Mouse (Mus musculus) liver, embryonic 16.5 days (tissue): ENCODE results near the gene Mrps27. TPM values are rescaled to one million over a fixed set of nuclear protein-coding genes. Genes with fewer than 3 reads are reported as not detected.

Experiments used
- ATAC-seq: fragments of 200-750 bp; cut with Nextera tagmentation; 2 replicates; pipeline ENCODE4 v1.8.0; 2017; ENCODE audit warnings: low read depth, mild to moderate bottlenecking, moderate number of reproducible peaks, moderate library complexity
- H3K27ac ChIP-seq: fragments of 300-500 bp; sonication (generic); 2 replicates; pipeline ENCODE4 v1.5.1; 2014; ENCODE audit warnings: mild to moderate bottlenecking, low read length
- H3K27me3 ChIP-seq: fragments of 300-500 bp; sonication (generic); 2 replicates; pipeline ENCODE4 v1.6.1; 2014; ENCODE audit warnings: low read depth, low read length, mixed read lengths; ENCODE audit not compliant: control insufficient read depth, insufficient read depth
- H3K36me3 ChIP-seq: fragments of 300-500 bp; sonication (generic); 2 replicates; pipeline ENCODE4 v1.6.1; 2014; ENCODE audit warnings: mild to moderate bottlenecking; ENCODE audit not compliant: control insufficient read depth, insufficient read depth
- H3K4me1 ChIP-seq: fragments of 300-500 bp; sonication (generic); 2 replicates; pipeline ENCODE4 v1.6.1; 2014; ENCODE audit warnings: low read depth, low read length, mixed read lengths; ENCODE audit not compliant: control insufficient read depth
- H3K4me2 ChIP-seq: fragments of 300-500 bp; sonication (generic); 2 replicates; pipeline ENCODE4 v1.6.1; 2014; ENCODE audit warnings: low read depth, low read length, mixed read lengths
- H3K4me3 ChIP-seq: fragments of 300-500 bp; sonication (generic); 2 replicates; pipeline ENCODE4 v1.5.1; 2014; ENCODE audit warnings: low read depth, mild to moderate bottlenecking, low read length
- H3K9ac ChIP-seq: fragments of 300-500 bp; sonication (generic); 2 replicates; pipeline ENCODE4 v1.6.1; 2014; ENCODE audit warnings: low read depth, low read length
- H3K9me3 ChIP-seq: fragments of 300-500 bp; sonication (generic); replicated peaks from 2 replicates; pipeline ENCODE4 v1.6.1; 2016; ENCODE audit warnings: low read length; ENCODE audit not compliant: control insufficient read depth
- WGBS: fragments of 180-500 bp; shearing (Covaris S2); extraction: QIAGEN DNeasy Blood & Tissue Kit; methylation state at CpG from one replicate; pipeline ENCODE4 v1.1.7; 2014; ENCODE audit not compliant: insufficient replicate concordance; 5-methylcytosine and 5-hydroxymethylcytosine counted together
- polyA plus RNA-seq: library from polyadenylated mRNA; unstranded; fragments of >200 nt; fragmentation: Nextera tagmentation; extraction: Ambion mirVana; gene quantifications from 2 replicates; pipeline ENCODE4 v1.2.1, GENCODE M21; 2015

Mrps27 gene
- polyA plus RNA-seq, 1 experiment from 2014 or later = 23.7 TPM

- no peaks in the 10 kb centered on the region for H3K9me3 ChIP-seq
- H3K4me2 ChIP-seq = no peak overlapping the region
- no peaks in the 10 kb centered on the region for H3K27me3 ChIP-seq
- no peak overlapping the region for H3K9ac ChIP-seq
- no peaks in the 10 kb centered on the region for H3K36me3 ChIP-seq
- 58% methylated on average over 9 of the region's 9 CpGs for WGBS
- ATAC-seq = no peak
- H3K4me3 ChIP-seq = no peak overlapping the region
- H3K27ac ChIP-seq = no peak overlapping the region
- peaks cover 7% of the 10 kb centered on the region for H3K4me1 ChIP-seq
These were observed 12.1 kb downstream of the Mrps27 start for GRCm38 (mm10) chr13:99356428-99357265.

DNA sequence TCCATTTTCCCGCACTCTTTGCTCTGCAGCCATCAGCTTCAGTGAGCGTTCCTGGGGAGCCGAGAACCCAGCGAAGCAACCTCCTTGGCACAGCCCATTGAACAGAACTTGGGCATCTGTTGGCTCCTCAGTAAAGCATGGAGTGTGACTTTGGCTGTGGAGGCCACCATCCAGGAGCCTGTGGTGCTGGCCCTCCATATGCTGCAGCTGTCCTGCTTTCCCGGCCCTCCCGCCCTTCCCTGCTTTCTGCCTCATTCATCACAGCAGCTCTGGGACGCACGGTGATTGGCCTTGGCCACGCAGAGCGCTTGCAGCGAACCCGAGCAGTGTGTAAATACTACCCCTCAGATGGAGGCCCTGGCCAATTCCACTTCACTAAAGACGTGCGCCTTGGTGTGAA lies 14.3 kb downstream of the Mrps27 start:
- WGBS = 86% methylated on average over 14 of the region's 14 CpGs
- Histone ChIP-seq H3K36me3 (no peaks in the 10 kb centered on the region), H3K27ac (no peak overlapping the region), H3K9me3 (no peaks in the 10 kb centered on the region), H3K9ac (no peak overlapping the region), H3K4me2 (no peak overlapping the region), H3K4me1 (no peaks in the 10 kb centered on the region), H3K27me3 (no peaks in the 10 kb centered on the region), H3K4me3 (no peak overlapping the region)
- ATAC-seq = no peak

DNA sequence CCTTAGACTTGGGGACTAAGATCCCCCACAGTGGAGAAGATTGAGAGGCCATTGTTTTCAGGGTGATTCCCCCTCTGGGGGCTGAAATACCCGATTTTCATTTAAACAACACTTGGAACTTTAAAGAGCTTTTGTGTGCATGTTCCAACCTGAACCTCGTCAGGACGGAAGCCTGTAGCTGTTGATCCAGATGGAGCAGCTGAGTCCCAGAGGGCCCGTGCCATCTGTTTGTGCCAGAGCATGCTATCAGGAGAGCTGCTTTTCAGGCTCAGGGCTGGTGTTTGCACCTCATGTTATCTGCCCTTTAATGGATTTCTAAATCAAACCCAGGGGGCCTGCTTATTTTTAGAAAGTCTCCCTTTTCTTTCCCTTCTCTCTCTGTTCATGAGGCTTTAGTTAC lies 19.3 kb downstream of the Mrps27 start:
- H3K4me3 ChIP-seq = no peak overlapping the region
- H3K4me1 ChIP-seq = no peaks in the 10 kb centered on the region
- WGBS = 67% methylated on average over 4 of the region's 4 CpGs
- no peaks in the 10 kb centered on the region for H3K9me3 ChIP-seq
- H3K9ac ChIP-seq = no peak overlapping the region
- no peak overlapping the region for H3K4me2 ChIP-seq
- no peaks in the 10 kb centered on the region for H3K36me3 ChIP-seq
- no peak overlapping the region for H3K27ac ChIP-seq
- ATAC-seq = no peak
- H3K27me3 ChIP-seq = no peaks in the 10 kb centered on the region

GRCm38 (mm10) chr13:99366422-99367175 lies 22.0 kb downstream of the Mrps27 start:
- Histone ChIP-seq H3K9me3 (no peaks in the 10 kb centered on the region), H3K9ac (no peak overlapping the region), H3K36me3 (no peaks in the 10 kb centered on the region), H3K27ac (no peak overlapping the region), H3K4me3 (no peak overlapping the region), H3K27me3 (no peaks in the 10 kb centered on the region), H3K4me1 (no peaks in the 10 kb centered on the region), H3K4me2 (no peak overlapping the region)
- WGBS = 74% methylated on average over 5 of the region's 5 CpGs
- ATAC-seq = no peak

- H3K36me3 ChIP-seq = no peaks in the 10 kb centered on the region
- WGBS = 73% methylated on average over 12 of the region's 12 CpGs
These were observed 23.1 kb downstream of the Mrps27 start for GRCm38 (mm10) chr13:99367554-99368174.

GRCm38 (mm10) chr13:99369103-99369502 lies 24.5 kb downstream of the Mrps27 start:
- Histone ChIP-seq H3K9ac (no peak overlapping the region), H3K9me3 (no peaks in the 10 kb centered on the region), H3K4me1 (no peaks in the 10 kb centered on the region), H3K4me2 (no peak overlapping the region), H3K27me3 (no peaks in the 10 kb centered on the region), H3K36me3 (no peaks in the 10 kb centered on the region), H3K4me3 (no peak overlapping the region), H3K27ac (no peak overlapping the region)
- ATAC-seq = no peak
- 75% methylated on average over 12 of the region's 12 CpGs for WGBS

More at GRCm38 (mm10) chr13:99367554-99368174, 23.1 kb downstream of the Mrps27 start:
- Histone ChIP-seq H3K9ac (no peak overlapping the region), H3K4me2 (no peak overlapping the region), H3K4me3 (no peak overlapping the region), H3K27ac (no peak overlapping the region), H3K9me3 (no peaks in the 10 kb centered on the region), H3K4me1 (no peaks in the 10 kb centered on the region), H3K27me3 (no peaks in the 10 kb centered on the region)
- no peak for ATAC-seq

- no peak overlapping the region for H3K9ac ChIP-seq
- no peak overlapping the region for H3K4me3 ChIP-seq
- no peak overlapping the region for H3K27ac ChIP-seq
- no peak for ATAC-seq
- H3K4me1 ChIP-seq = no peaks in the 10 kb centered on the region
- no peaks in the 10 kb centered on the region for H3K36me3 ChIP-seq
- no peaks in the 10 kb centered on the region for H3K27me3 ChIP-seq
- no peaks in the 10 kb centered on the region for H3K9me3 ChIP-seq
- no peak overlapping the region for H3K4me2 ChIP-seq
- WGBS = 82% methylated on average over 5 of the region's 5 CpGs
These were observed 26.7 kb downstream of the Mrps27 start for GRCm38 (mm10) chr13:99371285-99371684.

- Histone ChIP-seq H3K36me3 (no peaks in the 10 kb centered on the region), H3K27ac (no peak overlapping the region), H3K9me3 (no peaks in the 10 kb centered on the region), H3K27me3 (no peaks in the 10 kb centered on the region), H3K4me3 (no peak overlapping the region), H3K4me1 (no peaks in the 10 kb centered on the region), H3K4me2 (no peak overlapping the region), H3K9ac (no peak overlapping the region)
- 73% methylated on average over 7 of the region's 7 CpGs for WGBS
- no peak for ATAC-seq
These were observed 29.1 kb downstream of the Mrps27 start for GRCm38 (mm10) chr13:99373684-99374083.

DNA sequence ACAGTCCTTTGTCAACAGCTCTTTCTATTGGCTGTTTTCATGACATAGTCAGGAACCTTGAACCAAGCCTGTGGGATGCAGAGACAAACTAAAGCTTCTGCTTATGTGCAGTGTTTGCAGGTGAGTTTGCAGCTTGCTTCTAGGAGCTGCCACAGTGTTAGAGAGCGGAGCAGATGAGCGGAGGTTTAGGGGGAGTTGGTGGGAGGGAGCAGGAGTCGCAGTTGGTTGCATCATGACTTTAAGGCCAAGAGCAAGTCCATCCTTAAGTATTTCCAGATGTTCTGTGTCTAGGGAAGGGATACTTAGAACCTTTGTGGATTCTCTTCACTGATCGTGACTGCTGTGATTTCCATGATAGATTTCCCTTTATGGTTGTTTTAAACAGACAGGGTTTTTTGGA lies 29.6 kb downstream of the Mrps27 start:
- H3K27me3 ChIP-seq = no peaks in the 10 kb centered on the region
- no peak overlapping the region for H3K4me2 ChIP-seq
- 82% methylated on average over 4 of the region's 4 CpGs for WGBS
- no peak for ATAC-seq
- no peaks in the 10 kb centered on the region for H3K36me3 ChIP-seq
- H3K4me1 ChIP-seq = no peaks in the 10 kb centered on the region
- no peak overlapping the region for H3K27ac ChIP-seq
- H3K9me3 ChIP-seq = no peaks in the 10 kb centered on the region
- H3K4me3 ChIP-seq = no peak overlapping the region
- no peak overlapping the region for H3K9ac ChIP-seq
